Mouse (Mus musculus) midbrain, embryonic 10.5 days (tissue): ENCODE measurements around the gene Toporsl. TPM values are rescaled to one million over a fixed set of nuclear protein-coding genes. Genes with fewer than 3 reads are reported as not detected.

Source experiments
- DNase-seq: peaks from one replicate; pipeline ENCODE4 v3.0.0-alpha.2; 2017; ENCODE audit warnings: low spot score
- H3K27ac ChIP-seq: fragments of 300-500 bp; sonication (generic); replicated peaks from 2 replicates; pipeline ENCODE4 v1.5.1; 2016; ENCODE audit warnings: mild to moderate bottlenecking
- H3K27me3 ChIP-seq: fragments of 300-500 bp; sonication (generic); 2 replicates; pipeline ENCODE4 v1.6.1; 2016; ENCODE audit warnings: low read depth, mild to moderate bottlenecking; ENCODE audit not compliant: poor library complexity, severe bottlenecking
- H3K36me3 ChIP-seq: fragments of 300-500 bp; sonication (generic); 2 replicates; pipeline ENCODE4 v1.6.1; 2016; ENCODE audit warnings: mild to moderate bottlenecking, moderate library complexity
- H3K4me1 ChIP-seq: fragments of 300-500 bp; sonication (generic); 2 replicates; pipeline ENCODE4 v1.6.1; 2016
- H3K4me3 ChIP-seq: fragments of 300-500 bp; sonication (generic); 2 replicates; pipeline ENCODE4 v1.5.1; 2016; ENCODE audit warnings: mild to moderate bottlenecking, moderate library complexity
- H3K9me3 ChIP-seq: fragments of 300-500 bp; sonication (generic); replicated peaks from 2 replicates; pipeline ENCODE4 v1.6.1; 2016; ENCODE audit warnings: mild to moderate bottlenecking
- WGBS: fragments of 180-500 bp; shearing (Covaris S2); methylation state at CpG from one replicate; pipeline ENCODE4 v1.1.7; 2016; 5-methylcytosine and 5-hydroxymethylcytosine counted together
- polyA plus RNA-seq: library from polyadenylated mRNA; unstranded; fragments of >200 nt; fragmentation: Nextera tagmentation; extraction: Ambion mirVana; gene quantifications from 2 replicates; pipeline ENCODE4 v1.2.1, GENCODE M21; 2016

Gene Toporsl
- polyA plus RNA-seq, 1 experiment from 2014 or later: 0.04 TPM

DNA sequence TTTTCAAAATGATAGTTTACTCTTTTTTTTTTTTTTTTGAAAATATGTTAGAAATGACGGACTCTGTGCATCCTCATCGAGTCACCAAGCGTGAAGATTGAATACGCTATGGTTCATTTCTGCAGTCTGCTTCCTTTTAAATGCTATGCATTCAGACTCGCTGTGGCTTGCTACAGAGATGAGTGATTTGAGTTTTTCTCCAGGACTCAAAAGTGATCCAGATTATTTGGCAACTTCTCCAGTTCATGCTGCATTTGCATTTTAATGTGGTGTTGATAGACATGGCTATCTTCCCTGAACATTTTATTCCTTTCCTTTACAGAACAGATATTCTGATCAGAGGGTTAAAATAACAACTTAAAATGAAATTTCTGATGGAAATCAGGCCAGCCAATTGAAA, 65.2 kb downstream of the Toporsl start:
- H3K27me3 ChIP-seq: no peaks in the 10 kb centered on the region

More for the DNA sequence above, 65.2 kb downstream of the Toporsl start:
- no peak for DNase-seq
- no peaks in the 10 kb centered on the region for H3K36me3 ChIP-seq
- WGBS: 73% methylated on average over 5 of the region's 5 CpGs
- H3K4me1 ChIP-seq: peaks cover 14% of the 10 kb centered on the region
- H3K27ac ChIP-seq: peak overlapping the region; percentile 65; the same call in 1 of the 2 replicates
- H3K4me3 ChIP-seq: no peak overlapping the region
- no peaks in the 10 kb centered on the region for H3K9me3 ChIP-seq

Other genes starting within 250 kb of the Toporsl start
- 204 and 209 TPM in 2 replicates for gene Smc2, start 157.0 kb upstream of the Toporsl start, polyA plus RNA-seq
- not detected in 2 replicates for gene Vma21-ps, start 99.0 kb upstream of the Toporsl start, polyA plus RNA-seq
- not detected in 2 replicates for gene Olfr275, start 218.3 kb downstream of the Toporsl start, polyA plus RNA-seq